Mouse (Mus musculus) fat pad, adult 2 months (tissue): ENCODE measurements at regions not wholly inside any gene's neighbourhood (a gene's known extent, or its start where the extent isn't known, plus 50 kb on each side); places are given as distances from the start of the nearest gene placed in this dataset.

Source experiments
- DNase-seq: peaks from one replicate; pipeline ENCODE4 v3.0.0-alpha.2; 2011; ENCODE audit warnings: low read depth, low spot score; ENCODE audit errors: extremely low read depth

DNA sequence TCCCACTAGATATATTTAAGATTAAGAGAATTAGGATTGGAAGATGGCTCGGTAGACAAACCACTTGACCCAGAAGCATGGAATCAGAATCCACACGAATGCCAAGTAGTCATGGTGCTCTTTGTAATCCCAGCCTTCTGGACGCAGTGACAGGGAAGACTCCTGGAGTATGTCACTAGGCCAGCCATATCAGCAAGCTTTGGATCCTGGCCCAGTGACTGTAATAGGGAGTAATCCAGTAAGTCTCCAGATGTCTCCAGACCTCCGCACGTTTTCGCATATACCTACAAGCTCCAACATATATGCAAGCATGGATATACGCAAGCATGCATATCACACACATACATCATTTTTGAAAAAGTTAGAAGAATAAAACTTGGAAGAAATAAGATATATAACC lies 73.9 kb upstream of the H2afz start:
- no peak for DNase-seq

DNA sequence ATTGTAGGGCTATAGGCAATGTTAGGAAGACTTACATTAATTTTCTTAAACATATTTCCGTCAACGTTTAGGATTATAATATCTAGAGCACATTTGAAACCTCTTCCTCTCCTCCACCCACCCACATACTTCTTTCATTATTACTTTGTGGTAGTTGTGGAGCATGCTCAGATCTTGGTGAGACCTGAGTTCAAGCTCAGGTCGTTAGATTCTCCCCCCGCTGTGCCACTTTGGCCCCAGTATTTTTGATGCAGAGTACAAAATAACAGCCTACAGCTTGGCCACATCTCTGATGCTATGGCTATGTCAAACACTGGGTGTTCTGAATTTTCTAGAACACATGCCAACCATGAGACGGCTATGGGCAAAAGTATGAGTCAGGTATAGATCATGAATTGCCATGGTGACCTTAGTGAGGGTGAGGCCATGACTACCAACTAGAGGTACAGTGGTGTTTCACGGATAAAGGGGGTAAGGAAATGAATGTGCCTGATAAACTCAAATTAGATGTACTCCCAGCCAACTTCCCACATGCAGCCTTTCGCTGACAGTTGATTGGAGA lies 68.5 kb upstream of the H2afz start:
- no peak for DNase-seq

DNA sequence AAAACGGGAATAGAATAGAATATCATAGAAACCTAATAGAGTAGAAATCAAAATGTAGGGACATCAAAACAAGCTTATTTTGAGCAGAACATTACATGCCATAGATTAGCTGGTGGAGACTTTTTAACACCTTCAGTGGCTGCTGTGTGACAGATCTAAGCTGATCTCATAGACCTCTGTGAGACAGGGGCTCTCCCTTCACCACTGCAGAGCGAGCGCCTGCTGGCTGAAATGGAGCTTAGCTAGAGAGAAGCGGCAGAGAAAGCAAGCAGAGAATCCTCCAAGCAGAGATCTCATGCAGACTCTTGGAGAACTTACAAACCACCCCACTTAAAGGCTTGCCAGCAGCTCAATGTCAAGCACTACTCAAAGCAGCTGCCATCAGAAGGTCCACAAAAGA lies 65.5 kb upstream of the H2afz start:
- no peak for DNase-seq

- no peak for DNase-seq
Observed at GRCm38 (mm10) chr3:137801402-137802020, 62.8 kb upstream of the H2afz start.

- no peak for DNase-seq
Observed at GRCm38 (mm10) chr3:137807423-137807822, 56.9 kb upstream of the H2afz start.

GRCm38 (mm10) chr3:137807913-137808684 lies 56.2 kb upstream of the H2afz start:
- DNase-seq = no peak

DNA sequence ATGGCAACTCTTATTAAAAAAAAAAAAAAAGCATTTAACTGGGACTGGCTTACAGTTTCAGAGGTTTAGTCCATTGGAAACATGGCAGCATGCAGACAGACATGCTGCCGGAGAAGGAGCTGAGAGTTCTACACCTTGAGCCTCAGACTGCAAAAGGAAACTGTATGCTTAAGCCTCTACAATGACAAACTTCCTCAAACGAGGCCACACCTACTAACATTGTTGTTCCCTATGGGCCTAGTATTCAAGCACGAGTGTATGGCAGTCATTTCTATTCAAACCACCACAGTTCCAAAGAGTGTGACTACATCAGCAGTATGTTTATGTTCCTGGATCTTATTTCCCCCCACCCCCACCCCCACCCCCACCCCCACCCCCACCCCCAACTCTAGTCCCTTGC lies 54.2 kb upstream of the H2afz start:
- no peak for DNase-seq
